Mouse (Mus musculus): ENCODE measurements around the gene Prkab1.

DNA sequence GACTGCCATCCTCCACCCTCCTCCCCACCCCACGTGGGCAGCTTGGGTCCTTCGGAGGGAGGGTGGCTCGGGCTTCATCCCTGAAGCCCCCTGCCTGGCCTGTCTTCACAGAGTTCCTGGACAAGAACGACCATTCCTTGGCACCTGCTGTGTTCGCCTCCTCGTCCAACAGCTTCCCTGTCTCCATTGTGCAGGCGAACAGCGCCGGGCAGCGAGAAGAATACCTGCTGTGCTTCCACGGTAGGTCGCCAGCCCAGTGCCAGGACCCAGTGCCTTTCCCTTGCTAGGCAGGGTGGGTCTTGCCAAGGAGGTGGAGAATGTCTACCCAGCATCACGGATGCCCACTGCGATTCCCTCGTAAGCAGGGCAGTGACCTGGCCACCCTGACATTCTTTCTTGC, 30.2 kb downstream of the Prkab1 start:
- TF ChIP-seq CTCF (IDR thresholded peaks at IDR 0.05; ENCODE audit: low read depth) = no peak
- no peak for TF ChIP-seq EP300 (IDR thresholded peaks at IDR 0.05; ENCODE audit: low read depth)
